ENCODE assay signal across 9 mouse cellular contexts in genomic region chr10:59615411-59615810, GRCm38 (mm10). TPM values are rescaled to one million over a fixed set of nuclear protein-coding genes. Genes with fewer than 3 reads are reported as not detected.
DNase-seq lines count a peak whose midpoint lies in the region; ATAC-seq and TF ChIP-seq lines count a peak whose summit lies in the region.
"Had no signal": no experiment of that assay in that cellular context is flagged by ENCODE, and none has a peak within 500 bp of the region (broad histone marks: within the 10 kb centered on the region; RNA-seq: fewer than 3 reads in every experiment).

No protein-coding gene starts in this region.

- H3K9me3 ChIP-seq in hindbrain, embryonic 13.5 days, result no peaks in the 10 kb centered on the region
- no peaks in the 10 kb centered on the region for H3K9me3 ChIP-seq in midbrain, embryonic 13.5 days

- H3K79me2 ChIP-seq in liver, adult 2 months (ENCODE audit: control insufficient read depth, insufficient read depth, low read length), result peaks cover 13% of the 10 kb centered on the region

- WGBS in liver, adult 2 months, result 13% methylated on average over 5 of the region's 5 CpGs
- 36% methylated on average over 5 of the region's 5 CpGs for WGBS in hindbrain, embryonic 13.5 days
- WGBS in midbrain, embryonic 13.5 days, result 35% methylated on average over 5 of the region's 5 CpGs

- ATAC-seq in hindbrain, embryonic 13.5 days (ENCODE audit: low FRiP score), result no peak
- no peak for ATAC-seq in midbrain, embryonic 13.5 days

- DNase-seq in liver, adult 2 months (ENCODE audit: extremely low read depth, low read depth, low spot score), result peak; percentile 22
- DNase-seq in liver, result no peak
- peak; percentile 64 for DNase-seq in cerebellum, adult 11-12 months
- no peak for DNase-seq in urinary bladder, postnatal 14 days (ENCODE audit: low spot score)
- no peak for DNase-seq in frontal cortex, adult 2 months (ENCODE audit: extremely low spot score in 1 of 2, low spot score in 1 of 2)
- DNase-seq in adrenal gland, postnatal 25 days, result no peak

- TF ChIP-seq POLR2A in liver, adult 2 months (IDR thresholded peaks at IDR 0.05; ENCODE audit: extremely low read depth, insufficient read depth, low read length), result no peak

- peak overlapping the region; percentile 91 for H3K9ac ChIP-seq in liver, adult 2 months (ENCODE audit: low read depth, low read length)
- peak overlapping the region; percentile 91 for H3K9ac ChIP-seq in hindbrain, embryonic 13.5 days
- H3K9ac ChIP-seq in midbrain, embryonic 13.5 days (replicated peaks), result peak overlapping the region; percentile 95

- H3K27me3 ChIP-seq in liver, adult 2 months (ENCODE audit: control insufficient read depth, insufficient read depth, low read length), result no peaks in the 10 kb centered on the region
- no peaks in the 10 kb centered on the region for H3K27me3 ChIP-seq in hindbrain, embryonic 13.5 days
- H3K27me3 ChIP-seq in midbrain, embryonic 13.5 days, result peaks cover 7% of the 10 kb centered on the region

- TF ChIP-seq CTCF in liver, adult 2 months (IDR thresholded peaks at IDR 0.05; ENCODE audit: low read depth, low read length), result no peak

- peak overlapping the region; percentile 78 for H3K4me3 ChIP-seq in liver, adult 2 months (ENCODE audit: insufficient read depth, low read depth, low read length)
- peak overlapping the region; percentile 87 for H3K4me3 ChIP-seq in hindbrain, embryonic 13.5 days
- H3K4me3 ChIP-seq in midbrain, embryonic 13.5 days (replicated peaks), result peak overlapping the region; percentile 85

- H3K27ac ChIP-seq in liver, adult 2 months (replicated peaks; ENCODE audit: insufficient read depth, low read depth, low read length), result no peak overlapping the region
- no peak overlapping the region for H3K27ac ChIP-seq in hindbrain, embryonic 13.5 days
- H3K27ac ChIP-seq in midbrain, embryonic 13.5 days, result no peak overlapping the region

- peak overlapping the region; percentile 84 for H3K4me2 ChIP-seq in hindbrain, embryonic 13.5 days
- peak overlapping the region; percentile 85 for H3K4me2 ChIP-seq in midbrain, embryonic 13.5 days (replicated peaks)

- H3K36me3 ChIP-seq in liver, adult 2 months (ENCODE audit: control insufficient read depth, insufficient read depth, low read length), result no peaks in the 10 kb centered on the region
- no peaks in the 10 kb centered on the region for H3K36me3 ChIP-seq in hindbrain, embryonic 13.5 days
- no peaks in the 10 kb centered on the region for H3K36me3 ChIP-seq in midbrain, embryonic 13.5 days

- H3K4me1 ChIP-seq in liver, adult 2 months (ENCODE audit: control insufficient read depth, insufficient read depth, low read length), result peaks cover 10% of the 10 kb centered on the region
- H3K4me1 ChIP-seq in hindbrain, embryonic 13.5 days (replicated peaks), result peaks cover 26% of the 10 kb centered on the region
- H3K4me1 ChIP-seq in midbrain, embryonic 13.5 days (replicated peaks), result peaks cover 24% of the 10 kb centered on the region

RNA-seq across cellular contexts. Expression of gene Gm10322, which starts 0.5 kb away (rescaled TPM):
- total RNA-seq in liver, adult 2 months (2014; rRNA removed), result not detected in 2 replicates
- not detected in 2 replicates for polyA plus RNA-seq in liver, adult 2 months (2012; rRNA removed)
- polyA plus RNA-seq in hindbrain, embryonic 13.5 days (2015; fragmentation: Nextera tagmentation; extraction: Ambion mirVana), result 0.64 TPM in 1 of 2 replicates, not detected in the other
- not detected in 2 replicates for polyA plus RNA-seq in midbrain, embryonic 13.5 days (2015; fragmentation: Nextera tagmentation; extraction: Ambion mirVana)
- not detected in 2 replicates for polyA plus RNA-seq in frontal cortex, adult 2 months (2012; rRNA removed)
- not detected in 2 replicates for total RNA-seq in adrenal gland, postnatal 25 days (2021)
- total RNA-seq: neutrophil, adult 5-6 weeks had no signal

RNA-seq across cellular contexts. Expression of gene Mcu, which starts 1.1 kb away (rescaled TPM):
- 12.9 and 13.0 TPM in 2 replicates for total RNA-seq in liver, adult 2 months (2014; rRNA removed)
- 11.5 and 14.4 TPM in 2 replicates for polyA plus RNA-seq in liver, adult 2 months (2012; rRNA removed)
- polyA plus RNA-seq in hindbrain, embryonic 13.5 days (2015; fragmentation: Nextera tagmentation; extraction: Ambion mirVana), result 24.9 and 27.0 TPM in 2 replicates
- polyA plus RNA-seq in midbrain, embryonic 13.5 days (2015; fragmentation: Nextera tagmentation; extraction: Ambion mirVana), result 18.3 and 19.5 TPM in 2 replicates
- 28.5 and 30.0 TPM in 2 replicates for polyA plus RNA-seq in frontal cortex, adult 2 months (2012; rRNA removed)
- 47.2 and 52.3 TPM in 2 replicates for total RNA-seq in adrenal gland, postnatal 25 days (2021)

Comparison
In these comparisons a context has a peak if more than half of its experiments do, and no peak if none do; other contexts are left out.
1. DNase-seq: peak in liver, adult 2 months (single experiment) and cerebellum, adult 11-12 months (single experiment); none in liver (single experiment), urinary bladder, postnatal 14 days (single experiment), frontal cortex, adult 2 months (0 of 2) and adrenal gland, postnatal 25 days (single experiment).
2. Peak in every context shown above with its lines, with median percentiles within 50 percentile points of each other: H3K4me3 ChIP-seq and H3K9ac ChIP-seq.